Mouse (Mus musculus) liver, embryonic 14.5 days (tissue): Measurements from ENCODE around the gene Iqce.

Experiments used
- CTCF ChIP-seq: IDR thresholded peaks from 2 replicates; pipeline ENCODE4 v1.5.1; 2016; ENCODE audit warnings: antibody characterized with exemption, low read depth, control low read depth
- EP300 ChIP-seq: IDR thresholded peaks from 2 replicates; pipeline ENCODE4 v1.6.1; 2016; ENCODE audit warnings: antibody characterized with exemption, low read depth

- TF ChIP-seq CTCF (no peak), EP300 (no peak)
Measured at GRCm38 (mm10) chr5:140624238-140624637, 77.9 kb downstream of the Iqce start.
